Mouse (Mus musculus): ENCODE measurements at regions not wholly inside any gene's neighbourhood (a gene's known extent, or its start where the extent isn't known, plus 50 kb on each side); places are given as distances from the start of the nearest gene placed in this dataset.

DNA sequence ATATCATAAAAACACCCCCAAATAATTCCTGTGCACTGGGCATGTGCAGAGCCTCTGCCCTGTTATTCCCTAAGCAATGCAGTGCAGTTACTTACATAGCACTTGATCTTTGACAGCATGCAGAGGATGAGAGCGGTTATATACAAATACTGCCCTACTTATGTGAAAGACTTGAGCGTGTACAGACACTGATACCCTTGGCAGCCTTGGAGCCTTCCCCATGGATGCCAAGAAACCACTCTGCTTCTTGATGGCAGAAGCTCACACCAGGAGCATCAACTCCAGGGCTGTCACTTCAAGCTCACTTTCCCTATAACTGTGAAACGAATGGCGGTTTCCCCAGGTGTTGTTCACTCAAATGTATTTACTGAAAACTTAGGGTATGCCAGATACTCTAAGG is 194.4 kb upstream of the Dapk1 start:
- TF ChIP-seq POLR2A (IDR thresholded peaks at IDR 0.05; ENCODE audit: borderline replicate concordance, insufficient read depth, low read length) = no peak
- no peak for TF ChIP-seq CTCF (IDR thresholded peaks at IDR 0.05; ENCODE audit: borderline replicate concordance, insufficient read depth, low read depth, low read length)

All from cerebellum, adult 2 months (tissue).